Mouse (Mus musculus) urinary bladder, adult 18-20 months (tissue): Measurements from ENCODE around the gene Dck.

ENCODE experiments used
- DNase-seq, 2 experiments: peaks; one replicate each; pipeline ENCODE4 v3.0.0; 2022; ENCODE audit warnings: low spot score in 2 of 2, mixed read lengths in 2 of 2

The Dck gene

DNA sequence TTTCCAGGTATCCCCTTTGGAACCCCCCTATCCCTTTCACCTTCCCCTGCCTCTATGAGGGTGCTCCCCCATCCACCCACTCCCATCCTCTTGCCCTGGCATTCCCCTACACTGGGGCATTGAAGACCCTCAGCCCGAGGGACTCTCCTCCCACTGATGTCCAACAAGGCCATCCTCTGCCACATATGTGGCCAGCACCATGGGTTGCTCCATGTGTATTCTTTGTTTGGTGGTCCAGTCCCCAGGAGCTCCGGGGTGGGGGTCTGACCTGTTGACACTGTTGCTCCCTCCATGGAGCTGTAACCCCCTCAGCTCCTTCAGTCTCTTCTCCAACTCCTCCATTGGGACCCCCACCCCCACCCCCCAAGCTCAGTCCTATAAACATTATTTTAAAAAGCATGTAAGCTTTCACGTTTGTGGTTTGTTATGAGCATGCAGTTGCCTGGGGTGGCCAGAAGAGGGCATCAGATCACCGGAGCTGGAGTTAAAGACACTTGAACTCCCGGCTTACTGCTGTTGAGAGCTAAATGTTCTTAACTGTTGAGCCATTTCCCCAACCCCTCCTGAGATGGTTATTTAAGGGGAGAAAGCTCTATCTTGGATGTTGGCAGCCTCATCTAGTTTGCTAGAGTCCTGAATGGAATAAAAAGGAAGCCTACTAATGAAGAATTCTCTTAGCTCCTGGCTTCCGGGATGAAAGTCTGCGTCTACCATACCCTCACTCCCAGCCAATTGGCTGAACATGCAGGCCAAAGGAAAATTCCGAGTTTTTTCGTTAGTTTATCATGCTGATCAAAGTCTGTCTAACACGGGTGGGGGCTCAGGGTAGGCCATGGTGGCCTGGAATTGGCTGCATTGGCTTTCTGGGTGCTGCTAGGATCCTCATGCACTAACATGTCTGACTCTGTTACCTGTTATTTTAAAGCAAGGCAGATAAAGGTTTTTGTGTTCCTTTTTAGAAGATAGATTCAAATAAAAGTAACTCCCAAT is 26.8 kb downstream of the Dck start:
- DNase-seq: peak in 1 of 2 experiments; percentile 5

DNA sequence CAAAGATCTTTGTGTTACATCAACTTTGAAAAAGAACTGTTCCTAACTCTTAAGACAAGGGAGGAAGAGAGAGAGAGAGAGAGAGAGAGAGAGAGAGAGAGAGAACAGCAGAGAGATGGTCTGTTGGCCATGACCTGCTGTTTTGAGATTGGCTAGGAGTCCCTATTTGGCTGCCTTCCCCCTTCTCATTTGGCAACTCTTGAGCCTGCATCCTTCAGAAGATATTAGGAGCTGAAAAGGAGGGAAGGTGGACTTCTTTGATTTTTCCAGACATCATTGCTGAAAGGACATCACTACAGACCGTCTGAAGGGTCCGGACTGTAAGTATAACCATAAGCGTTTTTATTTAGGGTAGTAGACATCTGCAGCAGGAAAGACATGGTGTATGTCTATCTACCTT is 28.9 kb downstream of the Dck start:
- no peak for DNase-seq

DNA sequence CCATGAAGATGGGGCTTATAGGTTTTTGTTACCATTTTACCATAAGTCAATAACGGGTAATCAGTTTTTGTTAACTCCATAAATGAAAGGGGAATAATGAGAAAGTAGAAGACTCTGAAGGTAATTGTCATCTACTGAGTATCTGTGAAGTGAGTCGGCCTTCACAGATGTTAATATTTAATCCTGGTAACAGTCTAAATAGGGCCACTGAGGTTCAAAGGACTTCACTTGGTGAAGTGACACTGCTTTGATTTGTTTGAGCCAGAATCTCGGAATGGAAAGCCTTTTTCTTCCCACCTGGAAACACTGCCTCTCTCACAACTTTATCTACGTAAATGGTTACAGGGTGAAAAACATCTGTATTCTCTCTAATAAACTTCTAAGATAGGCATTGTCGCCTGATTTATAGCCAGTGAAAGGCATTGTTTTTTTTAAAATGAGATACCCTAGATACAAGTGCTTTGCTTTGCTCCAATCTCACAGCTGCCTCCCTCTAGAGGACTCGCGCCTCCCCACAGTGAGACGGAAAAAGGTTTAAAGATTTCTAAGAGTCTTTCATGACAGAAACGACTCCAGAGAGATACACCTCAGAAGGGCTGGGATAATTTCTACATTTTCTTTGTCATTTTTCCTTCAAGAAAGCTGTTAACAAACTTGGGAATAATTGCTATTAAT is 31.3 kb downstream of the Dck start:
- DNase-seq: no peak

- no peak for DNase-seq
Measured at GRCm38 (mm10) chr5:88796588-88796987, 31.8 kb downstream of the Dck start.

GRCm38 (mm10) chr5:88797121-88797520 is 32.3 kb downstream of the Dck start:
- no peak for DNase-seq

GRCm38 (mm10) chr5:88805616-88806015 is 40.8 kb downstream of the Dck start:
- no peak for DNase-seq

DNA sequence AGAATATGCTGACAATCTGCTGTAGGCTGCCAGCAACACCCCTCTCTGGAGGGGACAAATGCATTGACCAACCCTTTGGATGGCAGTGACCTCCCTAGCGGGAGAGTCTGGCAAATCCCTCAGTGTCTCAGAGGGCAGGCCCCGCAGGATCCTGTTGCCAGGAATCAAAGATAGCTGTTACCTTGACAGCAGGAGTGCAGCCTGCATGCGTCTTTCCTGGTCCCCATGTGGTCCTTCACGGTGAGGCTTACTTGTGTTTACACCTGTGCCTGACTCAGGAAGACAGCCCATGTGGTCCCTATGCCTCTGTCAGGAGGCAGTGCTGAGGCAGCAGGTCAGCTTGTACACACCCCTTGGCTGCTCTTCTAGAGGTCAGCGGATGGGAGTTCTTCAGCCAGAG is 41.5 kb downstream of the Dck start:
- DNase-seq: no peak

DNA sequence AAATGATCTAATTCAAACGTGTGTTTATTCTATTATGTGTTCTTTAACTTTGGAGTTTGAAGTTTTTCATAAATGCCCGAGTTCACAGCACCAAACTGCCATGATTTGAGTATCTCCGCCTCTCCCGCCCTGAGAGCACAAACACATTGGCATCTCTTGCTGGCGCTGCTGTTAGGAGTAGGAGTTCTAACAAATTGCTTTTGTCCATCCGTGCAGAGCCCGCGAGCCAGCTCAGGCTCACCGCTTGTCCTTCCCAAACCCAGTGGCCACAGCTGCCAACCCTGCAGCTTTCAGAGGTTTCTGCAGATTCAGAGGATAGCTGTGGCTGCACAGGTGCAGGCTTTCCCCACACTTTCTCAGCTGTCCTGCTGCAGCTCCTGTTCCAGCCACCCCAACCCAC is 42.5 kb downstream of the Dck start:
- DNase-seq: no peak

DNA sequence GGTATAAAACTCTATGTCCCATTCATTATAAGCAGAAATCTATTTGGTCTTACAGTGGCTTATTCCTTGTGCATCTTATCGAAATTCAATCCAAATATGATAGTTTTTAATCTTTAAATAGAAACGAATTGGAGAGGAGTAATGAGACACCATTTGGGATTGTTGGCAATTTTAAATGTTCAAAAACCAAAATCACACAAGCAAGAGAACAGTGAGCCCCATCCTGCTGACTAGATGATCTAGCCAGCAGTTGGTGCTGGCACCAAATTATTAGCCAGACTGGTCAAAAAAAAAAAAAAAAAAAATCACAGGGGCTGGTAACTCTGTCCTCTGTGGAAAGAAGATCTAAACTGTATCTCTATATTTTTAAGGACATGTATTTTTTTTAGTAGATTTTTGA is 48.4 kb downstream of the Dck start:
- DNase-seq: no peak

DNA sequence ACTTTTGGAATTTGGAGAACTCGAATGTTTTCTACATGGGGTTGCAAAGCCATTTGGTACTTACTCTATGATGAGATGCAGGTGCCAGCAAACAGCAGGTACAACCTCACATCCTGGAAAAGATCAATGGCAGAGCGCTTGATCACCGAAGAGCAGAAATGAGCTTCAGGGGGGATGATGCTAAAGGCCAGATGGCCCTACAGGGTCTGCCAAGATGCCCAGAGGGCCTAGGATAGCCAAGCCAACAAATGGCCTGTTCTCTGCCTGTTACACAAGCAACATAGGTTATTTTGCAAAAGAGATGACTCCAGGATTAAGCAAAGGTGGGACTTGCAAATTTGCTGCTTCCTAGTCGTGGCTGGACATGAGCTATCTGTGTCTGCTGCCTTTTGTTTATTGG is 49.8 kb downstream of the Dck start:
- no peak for DNase-seq

DNA sequence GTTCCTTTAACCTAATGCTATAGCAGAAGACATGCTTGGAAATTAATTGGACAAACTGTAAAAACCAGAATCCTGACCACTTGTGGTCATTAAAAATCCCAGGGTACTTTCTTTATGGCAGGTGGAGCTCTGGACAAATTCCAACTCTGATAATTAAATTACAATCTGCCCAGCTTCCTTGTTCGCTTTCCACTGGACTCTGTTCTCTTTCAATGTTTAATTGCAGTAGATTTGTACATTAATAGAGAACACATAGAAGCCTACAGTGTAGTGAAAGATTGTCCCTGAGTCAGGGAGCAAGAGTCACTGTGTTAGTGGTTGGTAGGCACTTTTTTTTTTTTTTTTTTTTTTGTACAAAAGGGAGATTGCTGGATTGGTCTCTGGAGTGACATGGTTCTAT is 56.7 kb downstream of the Dck start:
- no peak for DNase-seq

- DNase-seq: no peak
Measured at GRCm38 (mm10) chr5:88824838-88825237, 60.0 kb downstream of the Dck start.

GRCm38 (mm10) chr5:88829835-88830571 is 65.2 kb downstream of the Dck start:
- no peak for DNase-seq

GRCm38 (mm10) chr5:88830880-88831279 is 66.1 kb downstream of the Dck start:
- DNase-seq: no peak

DNA sequence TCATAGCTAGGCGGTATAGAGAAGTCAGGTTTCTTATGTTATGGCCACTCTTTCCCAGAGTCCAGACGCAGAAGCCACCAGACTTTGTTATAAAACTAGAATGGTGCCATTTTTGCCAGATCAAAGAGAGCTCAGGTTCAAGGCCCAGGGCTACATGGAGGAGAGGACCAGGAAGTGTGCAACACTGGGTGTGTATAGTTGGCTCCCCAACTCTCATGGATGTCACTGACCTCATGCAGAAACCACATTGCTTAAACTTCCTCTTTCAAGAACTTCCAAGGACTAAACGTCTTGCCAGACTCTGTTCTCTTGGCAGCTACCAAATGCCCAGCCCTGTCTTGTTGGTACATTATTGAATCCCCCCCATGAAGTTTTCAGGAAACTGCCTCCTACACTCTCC is 67.1 kb downstream of the Dck start:
- DNase-seq: no peak
